Mouse (Mus musculus): ENCODE measurements around the gene Prickle2. TPM values are rescaled to one million over a fixed set of nuclear protein-coding genes. Genes with fewer than 3 reads are reported as not detected.

Gene Prickle2
- polyA plus RNA-seq, 1 experiment from 2014 or later = 0.37 TPM

GRCm38 (mm10) chr6:92627048-92627617 is 78.8 kb downstream of the Prickle2 start:
- ATAC-seq (ENCODE audit: low read depth) (no peak), DNase-seq (no peak)
- Histone ChIP-seq H3K9me3 (replicated peaks) (no peaks in the 10 kb centered on the region), H3K27me3 (no peaks in the 10 kb centered on the region), H3K27ac (no peak overlapping the region), H3K9ac (no peak overlapping the region), H3K4me1 (replicated peaks) (no peaks in the 10 kb centered on the region), H3K36me3 (no peaks in the 10 kb centered on the region), H3K4me3 (replicated peaks) (no peak overlapping the region), H3K4me2 (no peak overlapping the region)
- 57% methylated on average over 8 of the region's 8 CpGs for WGBS (ENCODE audit: insufficient replicate concordance)

DNA sequence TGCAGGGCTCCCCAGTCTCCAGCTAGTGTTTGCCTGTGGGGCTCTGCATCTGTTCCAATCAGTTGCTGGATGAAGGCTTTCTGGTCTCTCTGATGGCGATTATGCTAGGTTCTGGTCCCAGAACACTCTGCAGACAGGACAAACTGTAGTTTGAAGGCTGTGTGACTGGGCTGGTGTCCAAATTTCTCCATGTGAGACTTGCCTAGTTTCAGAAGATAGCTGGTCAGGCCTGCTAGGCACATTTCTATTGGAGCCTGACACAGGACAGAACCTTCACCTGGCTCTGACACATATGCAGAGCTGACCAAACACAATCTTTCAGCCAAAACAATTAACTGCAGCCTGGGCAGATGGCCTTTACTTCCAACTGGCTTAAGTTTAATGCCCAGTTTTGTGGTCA is 80.0 kb downstream of the Prickle2 start:
- Histone ChIP-seq H3K27me3 (no peaks in the 10 kb centered on the region), H3K27ac (no peak overlapping the region), H3K4me2 (no peak overlapping the region), H3K36me3 (no peaks in the 10 kb centered on the region), H3K4me1 (replicated peaks) (no peaks in the 10 kb centered on the region), H3K9me3 (replicated peaks) (no peaks in the 10 kb centered on the region), H3K4me3 (replicated peaks) (no peak overlapping the region), H3K9ac (no peak overlapping the region)
- 55% methylated on average over 1 of the region's 1 CpGs for WGBS (ENCODE audit: insufficient replicate concordance)
- no peak for DNase-seq
- no peak for ATAC-seq (ENCODE audit: low read depth)

- H3K27me3 ChIP-seq = no peaks in the 10 kb centered on the region
- no peaks in the 10 kb centered on the region for H3K4me1 ChIP-seq (replicated peaks)
- ATAC-seq (ENCODE audit: low read depth) = no peak
- no peak for DNase-seq
- 60% methylated on average over 6 of the region's 6 CpGs for whole genome bisulfite sequencing (ENCODE audit: insufficient replicate concordance)
- no peak overlapping the region for H3K27ac ChIP-seq
- H3K36me3 ChIP-seq = no peaks in the 10 kb centered on the region
- H3K9ac ChIP-seq = no peak overlapping the region
- no peak overlapping the region for H3K4me3 ChIP-seq (replicated peaks)
- H3K9me3 ChIP-seq (replicated peaks) = no peaks in the 10 kb centered on the region
- H3K4me2 ChIP-seq = no peak overlapping the region
Measured at GRCm38 (mm10) chr6:92624306-92624705, 81.6 kb downstream of the Prickle2 start.

DNA sequence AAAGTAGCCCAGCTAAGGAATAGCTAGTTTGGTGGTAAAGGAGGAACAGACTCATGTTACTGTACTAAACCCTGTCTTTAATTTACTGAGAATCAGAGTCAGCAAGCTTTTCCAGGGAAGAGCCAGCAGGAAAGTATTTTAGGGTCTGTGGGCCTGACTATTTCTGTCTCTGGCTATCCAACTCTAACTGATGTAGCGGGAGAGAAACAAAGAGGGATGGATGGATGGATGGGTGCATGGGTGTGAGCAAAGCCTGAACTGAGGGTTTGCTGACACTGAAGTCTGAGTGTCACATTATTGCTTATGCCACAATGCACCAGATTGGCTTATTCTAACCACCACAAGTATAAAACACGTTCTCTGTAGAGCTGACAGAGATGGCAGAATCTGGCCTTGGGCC is 88.8 kb downstream of the Prickle2 start:
- Histone ChIP-seq H3K9ac (no peak overlapping the region), H3K4me3 (replicated peaks) (no peak overlapping the region), H3K27me3 (no peaks in the 10 kb centered on the region), H3K9me3 (replicated peaks) (no peaks in the 10 kb centered on the region), H3K4me2 (no peak overlapping the region), H3K4me1 (replicated peaks) (no peaks in the 10 kb centered on the region), H3K36me3 (no peaks in the 10 kb centered on the region), H3K27ac (no peak overlapping the region)
- DNase-seq = no peak
- 68% methylated on average over 2 of the region's 2 CpGs for WGBS (ENCODE audit: insufficient replicate concordance)
- no peak for ATAC-seq (ENCODE audit: low read depth)

- H3K4me1 ChIP-seq (replicated peaks) = no peaks in the 10 kb centered on the region
- H3K9ac ChIP-seq = no peak overlapping the region
- ATAC-seq (ENCODE audit: low read depth) = no peak
- DNase-seq = no peak
- no peak overlapping the region for H3K27ac ChIP-seq
- 55% methylated on average over 3 of the region's 3 CpGs for WGBS (ENCODE audit: insufficient replicate concordance)
- H3K9me3 ChIP-seq (replicated peaks) = no peaks in the 10 kb centered on the region
- H3K36me3 ChIP-seq = no peaks in the 10 kb centered on the region
- no peak overlapping the region for H3K4me2 ChIP-seq
- H3K27me3 ChIP-seq = no peaks in the 10 kb centered on the region
- H3K4me3 ChIP-seq (replicated peaks) = no peak overlapping the region
Measured at GRCm38 (mm10) chr6:92614771-92615170, 91.2 kb downstream of the Prickle2 start.

- Histone ChIP-seq H3K9me3 (replicated peaks) (no peaks in the 10 kb centered on the region), H3K27ac (no peak overlapping the region), H3K4me3 (replicated peaks) (no peak overlapping the region), H3K4me1 (replicated peaks) (no peaks in the 10 kb centered on the region), H3K27me3 (no peaks in the 10 kb centered on the region), H3K9ac (no peak overlapping the region), H3K4me2 (no peak overlapping the region), H3K36me3 (no peaks in the 10 kb centered on the region)
- no peak for DNase-seq
- no peak for ATAC-seq (ENCODE audit: low read depth)
- WGBS (ENCODE audit: insufficient replicate concordance) = 69% methylated on average over 2 of the region's 2 CpGs
Measured at GRCm38 (mm10) chr6:92612151-92612769, 93.7 kb downstream of the Prickle2 start.

- no peaks in the 10 kb centered on the region for H3K4me1 ChIP-seq (replicated peaks)
- no peaks in the 10 kb centered on the region for H3K9me3 ChIP-seq (replicated peaks)
- no peak overlapping the region for H3K4me2 ChIP-seq
- no peak overlapping the region for H3K27ac ChIP-seq
- 59% methylated on average over 9 of the region's 9 CpGs for WGBS (ENCODE audit: insufficient replicate concordance)
- no peak overlapping the region for H3K9ac ChIP-seq
- ATAC-seq (ENCODE audit: low read depth) (no peak), DNase-seq (no peak)
- H3K4me3 ChIP-seq (replicated peaks) = no peak overlapping the region
- no peaks in the 10 kb centered on the region for H3K27me3 ChIP-seq
- no peaks in the 10 kb centered on the region for H3K36me3 ChIP-seq
Measured at GRCm38 (mm10) chr6:92609682-92610235, 96.2 kb downstream of the Prickle2 start.

GRCm38 (mm10) chr6:92609078-92609477 is 96.9 kb downstream of the Prickle2 start:
- Histone ChIP-seq H3K4me1 (replicated peaks) (no peaks in the 10 kb centered on the region), H3K4me3 (replicated peaks) (no peak overlapping the region), H3K9ac (no peak overlapping the region), H3K9me3 (replicated peaks) (no peaks in the 10 kb centered on the region), H3K27ac (no peak overlapping the region), H3K4me2 (no peak overlapping the region), H3K36me3 (no peaks in the 10 kb centered on the region), H3K27me3 (no peaks in the 10 kb centered on the region)
- 52% methylated on average over 3 of the region's 3 CpGs for WGBS (ENCODE audit: insufficient replicate concordance)
- DNase-seq = no peak
- ATAC-seq (ENCODE audit: low read depth) = no peak

DNA sequence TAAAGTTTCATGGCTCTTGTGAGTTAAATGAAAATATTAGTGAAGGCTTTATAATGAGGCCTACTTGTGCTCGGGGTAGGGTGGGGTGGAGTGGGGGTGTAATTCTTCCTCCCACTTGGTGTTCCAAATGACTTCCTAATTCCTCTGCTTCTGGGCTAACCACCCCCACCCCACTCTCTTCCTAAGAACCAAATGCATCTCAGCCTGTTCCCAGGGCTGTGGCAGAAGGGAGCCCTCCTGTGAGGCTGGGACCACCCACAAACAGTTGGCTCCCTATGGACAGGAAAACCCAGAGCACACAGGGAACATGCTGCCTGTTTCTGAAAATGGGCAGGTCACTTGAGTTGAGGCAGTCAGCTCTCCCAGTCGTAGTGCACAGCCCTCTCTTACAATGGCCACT is 100.8 kb downstream of the Prickle2 start:
- 33% methylated on average over 2 of the region's 2 CpGs for WGBS (ENCODE audit: insufficient replicate concordance)
- no peak overlapping the region for H3K4me3 ChIP-seq (replicated peaks)
- H3K4me2 ChIP-seq = no peak overlapping the region
- H3K9ac ChIP-seq = no peak overlapping the region
- no peaks in the 10 kb centered on the region for H3K9me3 ChIP-seq (replicated peaks)
- DNase-seq (no peak), ATAC-seq (ENCODE audit: low read depth) (no peak)
- H3K4me1 ChIP-seq (replicated peaks) = no peaks in the 10 kb centered on the region
- H3K36me3 ChIP-seq = no peaks in the 10 kb centered on the region
- H3K27me3 ChIP-seq = no peaks in the 10 kb centered on the region
- H3K27ac ChIP-seq = no peak overlapping the region

- H3K36me3 ChIP-seq = no peaks in the 10 kb centered on the region
- no peak overlapping the region for H3K4me2 ChIP-seq
- no peaks in the 10 kb centered on the region for H3K27me3 ChIP-seq
- H3K9ac ChIP-seq = no peak overlapping the region
- DNase-seq (no peak), ATAC-seq (ENCODE audit: low read depth) (no peak)
- 53% methylated on average over 3 of the region's 3 CpGs for WGBS (ENCODE audit: insufficient replicate concordance)
- H3K27ac ChIP-seq = no peak overlapping the region
- H3K4me3 ChIP-seq (replicated peaks) = no peak overlapping the region
- H3K9me3 ChIP-seq (replicated peaks) = no peaks in the 10 kb centered on the region
- H3K4me1 ChIP-seq (replicated peaks) = no peaks in the 10 kb centered on the region
Measured at GRCm38 (mm10) chr6:92596340-92596739, 109.6 kb downstream of the Prickle2 start.

GRCm38 (mm10) chr6:92589381-92590065 is 116.4 kb downstream of the Prickle2 start:
- ATAC-seq (ENCODE audit: low read depth) = no peak
- no peaks in the 10 kb centered on the region for H3K9me3 ChIP-seq (replicated peaks)
- no peak overlapping the region for H3K4me2 ChIP-seq
- no peak overlapping the region for H3K4me3 ChIP-seq (replicated peaks)
- WGBS (ENCODE audit: insufficient replicate concordance) = 46% methylated on average over 5 of the region's 5 CpGs
- H3K9ac ChIP-seq = no peak overlapping the region
- H3K27me3 ChIP-seq = no peaks in the 10 kb centered on the region
- no peak for DNase-seq
- H3K36me3 ChIP-seq = no peaks in the 10 kb centered on the region
- no peak overlapping the region for H3K27ac ChIP-seq
- no peaks in the 10 kb centered on the region for H3K4me1 ChIP-seq (replicated peaks)

All from liver, embryonic 13.5 days (tissue).